Mouse (Mus musculus) mammary gland, adult 2 months (tissue): ENCODE measurements around the gene Nradd. TPM values are rescaled to one million over a fixed set of nuclear protein-coding genes. Genes with fewer than 3 reads are reported as not detected.

Source experiments
- polyA plus RNA-seq: library from polyadenylated mRNA; depleted of rRNA; stranded (reverse); fragments of >200 nt; gene quantifications from 2 replicates; pipeline ENCODE4 v1.2.3, GENCODE M21; 2012; ENCODE audit warnings: low replicate concordance; rRNA removed

Gene Nradd
- 11.2 and 11.4 TPM in 2 replicates for polyA plus RNA-seq

GRCm38 (mm10) chr9:110624361-110625166 is at the start of gene Nradd:
Gene Nradd, minus strand, starts transcription at chr9:110624452.

DNA sequence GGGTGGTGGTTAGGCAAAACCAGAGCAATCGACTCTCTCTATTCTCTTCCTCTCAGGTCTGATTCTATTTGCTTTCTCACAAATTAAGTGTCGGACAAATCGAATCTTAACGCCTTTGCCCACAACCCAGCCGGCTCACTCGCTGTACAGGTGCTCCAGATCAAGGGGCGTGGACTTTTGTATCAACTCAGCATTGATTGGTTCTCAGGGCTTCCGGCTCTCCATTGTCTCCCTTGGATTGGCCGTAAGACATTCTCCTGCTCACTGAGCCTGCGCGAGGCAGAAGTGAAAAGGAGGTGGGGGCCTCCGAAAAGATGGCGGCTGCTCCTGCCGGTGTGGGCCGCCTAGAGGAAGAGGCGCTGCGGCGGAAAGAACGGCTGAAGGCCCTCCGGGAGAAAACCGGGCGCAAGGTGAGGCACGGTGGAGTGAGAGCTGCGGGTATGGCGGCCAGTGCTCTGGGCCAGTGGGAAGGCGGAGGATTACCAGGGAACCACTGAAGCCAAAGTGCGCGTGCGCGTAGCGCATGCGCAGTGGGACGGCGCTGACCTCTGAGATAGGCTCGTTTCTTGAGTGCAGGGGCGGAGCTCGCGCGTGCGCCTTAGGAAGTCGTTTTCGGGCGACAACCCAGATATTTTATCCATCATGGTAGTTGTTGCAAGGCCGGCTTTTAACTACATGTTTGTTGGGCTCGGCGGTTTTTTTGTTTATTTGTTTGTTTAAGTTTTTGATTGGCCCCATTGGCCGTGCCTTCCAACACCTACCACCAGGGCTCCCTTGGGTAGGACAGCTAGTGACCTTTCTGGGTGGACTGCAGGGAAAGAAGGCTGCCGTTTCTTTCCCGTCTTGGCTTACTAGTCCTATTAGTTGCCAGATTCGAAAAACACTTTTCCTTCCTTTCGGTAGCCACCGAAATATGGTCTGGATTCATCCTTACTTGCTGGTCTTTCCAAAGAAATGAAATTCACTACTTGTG is 32.3 kb upstream of the Nradd start, which contains the start of gene Ccdc12:
Gene Ccdc12 (plus strand): TSS at position 255 of the 973 bp plus-strand sequence.

GRCm38 (mm10) chr9:110653655-110654461 is 29.6 kb upstream of the Nradd start, which contains the start of gene Nbeal2:
Gene Nbeal2, minus strand, starts transcription at chr9:110654161.

Other genes with a start within 250 kb of the Nradd start
- gene Ptpn23, start 216.2 kb downstream of the Nradd start, polyA plus RNA-seq: 20.2 and 38.0 TPM in 2 replicates
- gene Ngp, start 204.7 kb downstream of the Nradd start, polyA plus RNA-seq: 2.5 and 5.8 TPM in 2 replicates
- gene Klhl18, start 147.8 kb downstream of the Nradd start, polyA plus RNA-seq: 18.8 and 23.4 TPM in 2 replicates
- gene Kif9, start 147.5 kb downstream of the Nradd start, polyA plus RNA-seq: 0.57 and 1.3 TPM in 2 replicates
- 39.5 and 44.6 TPM in 2 replicates for gene Setd2, start 91.9 kb downstream of the Nradd start, polyA plus RNA-seq
- gene Nbeal2, start 29.7 kb upstream of the Nradd start, polyA plus RNA-seq: 43.4 and 66.9 TPM in 2 replicates
- 70.4 and 96.1 TPM in 2 replicates for gene Ccdc12, start 32.1 kb upstream of the Nradd start, polyA plus RNA-seq
- gene Myl3, start 117.4 kb upstream of the Nradd start, polyA plus RNA-seq: 1.2 and 7.3 TPM in 2 replicates
- gene Pth1r, start 122.7 kb upstream of the Nradd start, polyA plus RNA-seq: 93.3 and 128 TPM in 2 replicates
- not detected in 2 replicates for gene Prss42, start 173.7 kb upstream of the Nradd start, polyA plus RNA-seq
- gene Prss44, start 189.5 kb upstream of the Nradd start, polyA plus RNA-seq: not detected in 2 replicates
- 0.04 TPM in 1 of 2 replicates, not detected in the other for gene Prss43, start 202.2 kb upstream of the Nradd start, polyA plus RNA-seq
- gene Prss45, start 210.1 kb upstream of the Nradd start, polyA plus RNA-seq: not detected in 2 replicates
- gene Prss46, start 220.1 kb upstream of the Nradd start, polyA plus RNA-seq: not detected in 2 replicates
- 0.07 TPM in 1 of 2 replicates, not detected in the other for gene Prss50, start 233.5 kb upstream of the Nradd start, polyA plus RNA-seq